Mouse (Mus musculus) stomach, embryonic 15.5 days (tissue): ENCODE measurements around the gene Arl4a. TPM values are rescaled to one million over a fixed set of nuclear protein-coding genes. Genes with fewer than 3 reads are reported as not detected.
A peak's percentile ranks its signal among the peaks of the same experiment; 100 is the strongest.

Experiments
- ATAC-seq: fragments of 200-750 bp; cut with Nextera tagmentation; 2 replicates; pipeline ENCODE4 v1.8.0; 2017; ENCODE audit warnings: low read depth, moderate number of reproducible peaks, moderate TSS enrichment; ENCODE audit not compliant: insufficient read depth, low FRiP score
- H3K27ac ChIP-seq: fragments of 300-500 bp; sonication (generic); 2 replicates; pipeline ENCODE4 v1.5.1; 2015; ENCODE audit warnings: mild to moderate bottlenecking, inconsistent platforms
- H3K27me3 ChIP-seq: fragments of 300-500 bp; sonication (generic); replicated peaks from 2 replicates; pipeline ENCODE4 v1.6.1; 2015; ENCODE audit warnings: inconsistent platforms
- H3K36me3 ChIP-seq: fragments of 300-500 bp; sonication (generic); 2 replicates; pipeline ENCODE4 v1.6.1; 2015; ENCODE audit warnings: inconsistent platforms
- H3K4me1 ChIP-seq: fragments of 300-500 bp; sonication (generic); 2 replicates; pipeline ENCODE4 v1.6.1; 2015; ENCODE audit warnings: inconsistent platforms
- H3K4me2 ChIP-seq: fragments of 300-500 bp; sonication (generic); 2 replicates; pipeline ENCODE4 v1.6.1; 2015; ENCODE audit warnings: mild to moderate bottlenecking, inconsistent platforms
- H3K4me3 ChIP-seq: fragments of 300-500 bp; sonication (generic); replicated peaks from 2 replicates; pipeline ENCODE4 v1.5.1; 2015; ENCODE audit warnings: inconsistent platforms
- H3K9ac ChIP-seq: fragments of 300-500 bp; sonication (generic); 2 replicates; pipeline ENCODE4 v1.6.1; 2015; ENCODE audit warnings: inconsistent platforms
- H3K9me3 ChIP-seq: fragments of 300-500 bp; sonication (generic); 2 replicates; pipeline ENCODE4 v1.6.1; 2016; ENCODE audit warnings: inconsistent platforms
- WGBS: fragments of 180-500 bp; shearing (Covaris S2); methylation state at CpG from one replicate; pipeline ENCODE4 v1.1.7; 2015; 5-methylcytosine and 5-hydroxymethylcytosine counted together
- polyA plus RNA-seq: library from polyadenylated mRNA; unstranded; fragments of >200 nt; fragmentation: Nextera tagmentation; extraction: Ambion mirVana; gene quantifications from 2 replicates; pipeline ENCODE4 v1.2.1, GENCODE M21; 2015

Arl4a gene
- polyA plus RNA-seq, 1 experiment from 2014 or later: 49.0 TPM

DNA sequence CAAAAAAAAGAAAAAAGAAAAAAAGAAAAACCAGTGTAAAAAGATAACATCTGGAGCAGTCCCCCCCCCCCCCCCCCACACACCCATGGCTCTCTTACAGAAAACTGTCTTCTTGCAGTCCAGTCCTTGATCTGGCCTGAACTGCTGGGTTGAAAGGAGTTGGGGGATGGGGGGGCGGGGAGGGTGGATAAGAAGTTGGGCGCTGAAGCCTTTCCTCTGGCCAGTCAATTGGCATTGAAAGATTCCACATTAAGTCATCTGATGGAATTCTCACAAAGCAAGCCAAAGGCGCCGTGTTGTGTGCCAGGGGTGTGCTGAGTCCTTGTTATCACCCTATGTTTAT, 39.0 kb downstream of the Arl4a start:
- no peak overlapping the region for H3K4me3 ChIP-seq
- no peak overlapping the region for H3K27ac ChIP-seq
- H3K9me3 ChIP-seq: no peaks in the 10 kb centered on the region
- no peak for ATAC-seq
- H3K4me1 ChIP-seq: no peaks in the 10 kb centered on the region
- H3K27me3 ChIP-seq: no peaks in the 10 kb centered on the region
- no peak overlapping the region for H3K4me2 ChIP-seq
- no peaks in the 10 kb centered on the region for H3K36me3 ChIP-seq
- H3K9ac ChIP-seq: no peak overlapping the region
- 39% methylated on average over 4 of the region's 4 CpGs for WGBS

DNA sequence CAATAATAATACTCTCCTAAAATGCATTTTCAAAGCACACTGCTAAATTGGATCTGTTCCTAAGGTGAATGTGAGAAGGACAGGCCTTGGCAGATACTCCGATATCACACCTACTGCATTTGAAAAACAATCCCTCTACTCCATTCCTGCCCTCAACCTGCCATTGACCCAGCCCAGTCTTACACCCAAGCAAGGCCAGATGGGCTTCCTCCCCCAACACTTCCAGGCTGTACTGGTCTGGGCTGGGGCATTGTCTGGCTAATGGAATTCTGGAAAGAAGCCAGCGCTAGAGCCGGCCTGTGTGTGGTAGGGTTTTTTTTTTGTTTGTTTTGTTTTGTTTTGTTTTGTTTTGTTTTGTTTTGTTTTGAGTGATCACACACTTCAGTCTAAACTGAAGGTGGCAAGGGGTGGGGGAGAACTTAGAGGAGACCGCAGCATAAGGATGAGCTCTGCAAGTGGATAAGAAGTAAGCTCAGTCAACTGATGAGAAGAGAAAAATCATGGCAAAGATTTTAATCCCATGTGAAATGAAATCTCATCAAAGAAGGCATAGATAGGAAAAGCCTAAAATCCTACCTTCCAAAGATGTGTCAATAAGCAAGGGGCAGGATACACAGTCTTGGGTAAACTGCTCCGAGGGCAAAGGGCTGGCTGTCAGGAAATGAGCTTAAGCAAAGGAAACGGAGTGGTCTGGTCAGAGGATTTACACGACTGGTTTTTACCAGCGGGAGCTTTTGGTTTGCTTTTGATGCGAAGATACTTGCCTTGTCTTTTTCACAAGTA, 39.6 kb downstream of the Arl4a start:
- H3K27ac ChIP-seq: no peak overlapping the region
- no peaks in the 10 kb centered on the region for H3K36me3 ChIP-seq
- ATAC-seq: no peak
- 25% methylated on average over 9 of the region's 9 CpGs for WGBS
- H3K9ac ChIP-seq: no peak overlapping the region
- no peaks in the 10 kb centered on the region for H3K9me3 ChIP-seq
- H3K4me3 ChIP-seq: no peak overlapping the region
- H3K4me2 ChIP-seq: no peak overlapping the region
- H3K27me3 ChIP-seq: no peaks in the 10 kb centered on the region
- no peaks in the 10 kb centered on the region for H3K4me1 ChIP-seq

GRCm38 (mm10) chr12:39997651-39998050, 40.2 kb downstream of the Arl4a start:
- ATAC-seq: no peak
- H3K4me2 ChIP-seq: no peak overlapping the region
- no peaks in the 10 kb centered on the region for H3K9me3 ChIP-seq
- WGBS: 58% methylated on average over 4 of the region's 4 CpGs
- H3K27me3 ChIP-seq: no peaks in the 10 kb centered on the region
- H3K9ac ChIP-seq: no peak overlapping the region
- no peaks in the 10 kb centered on the region for H3K36me3 ChIP-seq
- no peaks in the 10 kb centered on the region for H3K4me1 ChIP-seq
- H3K27ac ChIP-seq: no peak overlapping the region
- H3K4me3 ChIP-seq: no peak overlapping the region

DNA sequence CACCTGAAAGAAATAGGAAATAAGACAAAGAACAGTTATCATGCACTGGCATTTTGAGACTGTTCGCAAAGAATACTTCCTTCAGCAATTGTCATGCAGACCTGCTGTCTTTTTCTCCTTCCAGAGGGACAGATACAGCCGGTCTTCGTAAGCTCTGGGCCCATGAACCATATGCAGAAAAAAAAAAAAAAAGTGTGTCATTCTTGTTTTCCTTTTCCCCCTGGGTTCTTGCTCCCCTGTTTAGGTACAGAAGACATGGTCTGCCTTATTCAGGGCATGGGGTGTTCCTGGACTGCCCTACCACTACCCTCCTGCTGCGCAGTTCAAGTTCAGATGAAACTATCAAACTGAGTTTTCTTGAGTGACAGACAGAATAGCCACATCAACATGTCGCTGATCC, 41.8 kb downstream of the Arl4a start:
- Histone ChIP-seq H3K9me3 (no peaks in the 10 kb centered on the region), H3K36me3 (no peaks in the 10 kb centered on the region), H3K27ac (no peak overlapping the region), H3K27me3 (no peaks in the 10 kb centered on the region), H3K4me2 (no peak overlapping the region), H3K4me3 (no peak overlapping the region), H3K4me1 (no peaks in the 10 kb centered on the region), H3K9ac (no peak overlapping the region)
- 85% methylated on average over 5 of the region's 5 CpGs for WGBS
- ATAC-seq: no peak

- 50% methylated on average over 1 of the region's 1 CpGs for WGBS
- no peak for ATAC-seq
- Histone ChIP-seq H3K9me3 (no peaks in the 10 kb centered on the region), H3K36me3 (no peaks in the 10 kb centered on the region), H3K4me1 (no peaks in the 10 kb centered on the region), H3K9ac (no peak overlapping the region), H3K4me3 (no peak overlapping the region), H3K4me2 (no peak overlapping the region), H3K27ac (no peak overlapping the region), H3K27me3 (no peaks in the 10 kb centered on the region)
Observed at GRCm38 (mm10) chr12:39995609-39996008, 42.2 kb downstream of the Arl4a start.

DNA sequence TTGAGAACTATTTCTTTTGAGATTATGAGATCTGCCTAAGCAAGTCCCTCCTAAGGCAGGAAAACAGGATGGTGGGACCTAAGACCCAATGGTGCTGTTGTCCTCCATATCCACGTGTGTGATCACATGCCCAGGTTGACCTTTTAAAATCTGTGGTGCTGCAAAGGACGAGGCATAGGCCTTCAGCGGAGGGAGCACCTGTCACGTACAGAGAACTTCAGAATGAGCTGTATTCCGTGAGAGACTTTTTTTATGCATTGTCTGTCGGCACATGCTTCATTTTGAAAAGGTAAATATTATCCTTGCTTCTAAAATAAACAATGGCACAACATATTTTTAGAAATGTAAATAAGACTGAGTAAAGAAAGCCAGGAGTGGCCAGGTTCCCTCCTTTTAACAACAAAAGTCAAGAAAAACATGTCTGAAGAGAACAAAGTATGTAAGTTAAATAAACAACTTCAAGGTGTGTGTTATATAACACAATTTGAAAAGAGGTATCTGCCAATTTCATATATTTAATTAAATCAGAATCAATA, 45.0 kb downstream of the Arl4a start:
- 50% methylated on average over 6 of the region's 6 CpGs for WGBS
- no peaks in the 10 kb centered on the region for H3K27me3 ChIP-seq
- no peak overlapping the region for H3K27ac ChIP-seq
- no peaks in the 10 kb centered on the region for H3K9me3 ChIP-seq
- no peaks in the 10 kb centered on the region for H3K36me3 ChIP-seq
- H3K4me2 ChIP-seq: no peak overlapping the region
- no peak overlapping the region for H3K4me3 ChIP-seq
- ATAC-seq: peak; percentile 78
- no peaks in the 10 kb centered on the region for H3K4me1 ChIP-seq
- no peak overlapping the region for H3K9ac ChIP-seq

DNA sequence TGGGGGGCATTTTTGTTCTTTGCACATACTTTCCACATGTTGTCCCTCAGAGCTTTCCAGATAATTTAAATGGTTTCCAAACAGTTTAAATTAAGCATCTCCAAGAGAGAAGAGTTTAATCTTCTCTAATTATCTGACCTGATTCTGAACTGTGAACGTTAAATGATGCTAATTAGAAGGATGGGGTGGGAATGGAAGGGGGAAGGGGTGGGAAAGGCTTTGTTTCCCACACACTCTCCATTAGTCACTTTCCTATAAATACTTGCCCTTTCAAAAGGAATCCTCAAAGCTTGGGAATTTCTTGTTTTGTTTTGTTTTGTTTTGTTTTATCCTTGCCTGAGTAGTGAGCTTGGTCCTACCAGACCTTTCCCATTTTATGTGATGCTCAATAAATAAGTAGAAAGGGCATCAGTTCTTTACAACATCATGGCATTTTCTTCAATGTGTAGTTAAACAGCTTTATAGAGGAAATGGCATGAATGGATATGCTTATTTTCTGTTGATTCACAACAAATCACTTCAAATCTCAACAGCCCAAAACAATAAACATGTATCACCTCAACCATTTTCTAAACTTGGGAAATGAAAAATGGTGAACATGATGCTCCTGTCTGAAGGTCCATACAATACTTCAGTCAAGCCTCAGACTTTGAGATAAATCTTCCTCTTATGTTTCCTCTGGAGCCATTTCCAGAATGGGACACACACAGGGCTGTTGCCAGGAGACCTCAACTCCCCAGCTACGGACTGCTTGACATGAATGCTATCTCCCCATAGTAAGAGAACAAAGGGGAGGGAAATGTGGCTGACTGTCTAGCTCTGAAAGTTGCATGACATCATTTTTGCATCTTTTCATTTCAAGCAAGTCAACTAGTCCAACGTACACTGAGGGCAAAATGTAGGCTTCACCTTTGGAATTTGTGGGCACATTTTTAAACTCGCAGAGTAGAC, 46.7 kb downstream of the Arl4a start:
- Histone ChIP-seq H3K27me3 (no peaks in the 10 kb centered on the region), H3K4me3 (no peak overlapping the region), H3K9ac (no peak overlapping the region), H3K9me3 (no peaks in the 10 kb centered on the region), H3K36me3 (no peaks in the 10 kb centered on the region), H3K4me1 (no peaks in the 10 kb centered on the region), H3K4me2 (no peak overlapping the region), H3K27ac (no peak overlapping the region)
- ATAC-seq: no peak
- 67% methylated on average over 4 of the region's 4 CpGs for WGBS

DNA sequence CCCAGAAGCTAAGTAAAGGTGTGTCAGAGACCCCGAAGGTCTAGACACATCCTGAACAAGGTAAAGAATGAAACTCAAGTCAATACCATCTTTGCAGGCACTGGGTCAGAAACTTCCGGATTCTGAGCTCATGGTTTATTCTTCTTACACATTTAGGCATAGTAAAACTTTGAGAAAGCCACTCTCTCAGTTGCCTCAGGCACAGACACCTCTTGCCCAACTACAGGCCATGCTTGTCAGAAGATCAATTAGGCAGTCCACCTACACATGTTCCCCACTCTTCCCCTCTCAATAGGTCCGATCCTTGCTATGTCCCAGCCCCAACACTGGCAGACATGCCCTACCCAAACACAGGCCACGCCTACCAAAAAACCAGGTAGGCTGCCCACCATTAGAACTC, 48.7 kb downstream of the Arl4a start:
- Histone ChIP-seq H3K4me2 (no peak overlapping the region), H3K27me3 (no peaks in the 10 kb centered on the region), H3K4me1 (no peaks in the 10 kb centered on the region), H3K36me3 (no peaks in the 10 kb centered on the region), H3K9ac (no peak overlapping the region), H3K4me3 (no peak overlapping the region), H3K9me3 (no peaks in the 10 kb centered on the region), H3K27ac (no peak overlapping the region)
- WGBS: 87% methylated on average over 4 of the region's 4 CpGs
- ATAC-seq: no peak

DNA sequence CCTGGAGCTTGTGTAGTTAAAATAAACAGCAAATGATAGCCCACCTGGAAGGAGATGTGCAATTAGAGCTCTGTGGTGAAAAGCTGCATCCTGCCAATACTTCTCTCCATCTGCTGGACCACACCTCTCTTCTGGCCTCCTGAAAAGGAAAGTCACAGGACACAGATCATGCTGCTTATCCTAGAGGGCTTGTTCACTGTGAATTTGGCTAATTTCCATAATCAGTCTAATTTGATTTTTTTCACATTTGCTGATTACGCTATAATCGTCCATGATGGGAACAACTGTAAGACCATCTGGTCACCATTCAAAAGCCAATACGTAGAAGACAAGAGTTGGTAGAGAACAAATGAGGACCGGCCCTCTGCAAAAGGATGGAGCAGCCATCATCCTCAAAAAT, 50.6 kb downstream of the Arl4a start:
- 89% methylated on average over 4 of the region's 4 CpGs for WGBS
- Histone ChIP-seq H3K27ac (no peak overlapping the region), H3K36me3 (no peaks in the 10 kb centered on the region), H3K27me3 (no peaks in the 10 kb centered on the region), H3K4me3 (no peak overlapping the region), H3K4me2 (no peak overlapping the region), H3K4me1 (no peaks in the 10 kb centered on the region), H3K9ac (no peak overlapping the region), H3K9me3 (no peaks in the 10 kb centered on the region)
- ATAC-seq: no peak

DNA sequence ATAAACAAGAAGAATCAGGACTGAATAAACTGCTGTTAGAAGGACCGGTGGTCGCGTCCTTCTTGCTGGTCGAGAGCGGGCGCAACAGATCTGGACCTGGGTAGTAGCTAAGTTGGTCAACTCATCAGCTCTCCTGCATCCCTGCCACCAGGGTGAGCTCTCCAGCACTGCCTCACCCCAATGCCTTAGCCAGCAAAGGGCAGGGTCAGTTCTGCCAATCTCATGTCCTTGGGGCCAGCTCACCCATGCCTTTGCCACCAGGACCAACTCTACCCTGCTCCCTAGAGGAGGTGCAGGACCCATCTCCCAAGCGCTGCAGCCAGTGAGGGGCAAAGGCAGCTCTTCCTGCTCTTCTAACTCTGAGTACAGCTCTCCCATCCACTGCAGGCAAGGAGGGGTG, 52.2 kb downstream of the Arl4a start:
- no peak for ATAC-seq
- 95% methylated on average over 7 of the region's 7 CpGs for WGBS

GRCm38 (mm10) chr12:39979792-39980191, 58.0 kb downstream of the Arl4a start:
- Histone ChIP-seq H3K4me1 (no peaks in the 10 kb centered on the region), H3K36me3 (no peaks in the 10 kb centered on the region), H3K4me2 (no peak overlapping the region), H3K9ac (no peak overlapping the region), H3K9me3 (no peaks in the 10 kb centered on the region), H3K27ac (no peak overlapping the region), H3K4me3 (no peak overlapping the region), H3K27me3 (no peaks in the 10 kb centered on the region)
- ATAC-seq: no peak
- WGBS: 79% methylated on average over 1 of the region's 1 CpGs

More for the DNA sequence above, 52.2 kb downstream of the Arl4a start:
- Histone ChIP-seq H3K4me2 (no peak overlapping the region), H3K36me3 (no peaks in the 10 kb centered on the region), H3K27ac (no peak overlapping the region), H3K27me3 (no peaks in the 10 kb centered on the region), H3K4me1 (no peaks in the 10 kb centered on the region), H3K4me3 (no peak overlapping the region), H3K9ac (no peak overlapping the region), H3K9me3 (no peaks in the 10 kb centered on the region)

DNA sequence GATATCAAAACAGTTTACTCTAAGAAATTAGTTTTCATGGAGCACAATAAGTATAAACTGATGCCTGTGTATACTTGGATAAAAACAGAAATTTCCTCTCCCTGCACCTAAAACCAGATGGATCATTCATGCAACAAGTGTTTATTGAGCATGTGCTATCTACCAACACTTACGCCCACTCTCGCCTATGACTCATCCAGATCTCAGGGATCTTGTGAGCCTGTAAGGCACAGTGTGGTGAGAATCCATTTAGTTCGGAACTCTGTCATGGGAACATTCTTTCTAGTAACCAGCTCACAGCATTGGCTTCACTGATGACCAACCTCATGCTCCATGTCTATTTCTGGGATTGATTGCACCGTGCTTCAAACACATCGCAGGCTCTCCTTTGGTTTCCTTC, 58.8 kb downstream of the Arl4a start:
- Histone ChIP-seq H3K9me3 (no peaks in the 10 kb centered on the region), H3K36me3 (no peaks in the 10 kb centered on the region), H3K27me3 (no peaks in the 10 kb centered on the region), H3K4me2 (no peak overlapping the region), H3K4me3 (no peak overlapping the region), H3K27ac (no peak overlapping the region), H3K4me1 (no peaks in the 10 kb centered on the region), H3K9ac (no peak overlapping the region)
- no peak for ATAC-seq
- 92% methylated on average over 5 of the region's 5 CpGs for WGBS
